Mouse (Mus musculus) right cerebral cortex, adult 2 months (tissue): ENCODE data around the gene Gm14403.
"Not testable (repeated sequence)": the region's sequence is repeated elsewhere in the genome, so short reads cannot be mapped to it uniquely, and the experiment has no call there.

Experiments
- DNase-seq, 2 experiments: peaks; one replicate each; pipeline ENCODE4 v3.0.0; 2021 to 2022; ENCODE audit warnings: low spot score in 2 of 2

Gm14403 gene

GRCm38 (mm10) chr2:177498067-177498466 is at the start of gene Gm14403:
Gene Gm14403, plus strand, starts transcription at chr2:177498215.
- DNase-seq, result peak; percentile 15 to 23

DNA sequence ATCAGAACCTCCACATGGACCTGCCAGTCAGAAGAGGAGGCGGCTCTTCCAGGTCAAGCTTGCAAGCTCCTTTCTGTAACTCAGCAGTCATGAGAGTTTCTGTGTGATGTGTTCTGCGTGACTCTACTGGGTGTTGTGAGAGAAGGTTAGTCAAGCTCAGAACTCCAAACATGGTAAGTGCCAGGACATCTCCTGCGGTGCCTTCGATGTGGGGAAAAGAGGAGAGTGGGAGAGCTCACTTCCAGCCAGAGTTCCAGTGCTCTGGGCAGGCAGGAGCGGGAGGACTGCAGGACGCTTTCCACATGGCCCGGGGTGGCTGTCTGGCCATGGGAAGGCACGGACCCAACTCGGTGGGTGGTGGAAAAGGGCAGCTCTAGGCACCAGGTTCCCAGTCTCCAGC is 33.3 kb upstream of the Gm14403 start, which contains the start of gene Zfp970:
Gene Zfp970 (plus strand): TSS at position 58 of the 400 bp plus-strand sequence.
- DNase-seq, result peak; percentile 12 to 18

GRCm38 (mm10) chr2:177468222-177468621 is 29.8 kb upstream of the Gm14403 start:
- not testable (repeated sequence) for DNase-seq

DNA sequence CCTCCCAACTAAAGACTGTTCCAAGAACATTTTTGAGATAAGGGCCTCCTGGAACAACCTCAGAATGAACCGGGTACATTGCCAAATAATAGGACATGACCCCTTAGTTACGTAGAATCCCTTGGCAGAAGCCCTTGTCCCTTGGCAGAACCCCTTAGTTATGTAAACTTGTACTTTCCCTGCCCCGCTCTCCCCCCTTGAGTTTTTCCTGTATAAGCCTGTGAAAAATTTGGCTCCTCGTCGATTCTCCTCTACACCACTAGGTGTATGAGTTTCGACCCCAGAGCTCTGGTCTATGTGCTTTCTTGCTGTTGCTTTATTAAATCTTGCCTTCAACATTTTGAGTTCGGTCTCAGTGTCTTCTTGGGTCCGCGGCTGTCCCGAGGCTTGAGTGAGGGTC is 25.8 kb upstream of the Gm14403 start:
- not testable (repeated sequence) for DNase-seq

DNA sequence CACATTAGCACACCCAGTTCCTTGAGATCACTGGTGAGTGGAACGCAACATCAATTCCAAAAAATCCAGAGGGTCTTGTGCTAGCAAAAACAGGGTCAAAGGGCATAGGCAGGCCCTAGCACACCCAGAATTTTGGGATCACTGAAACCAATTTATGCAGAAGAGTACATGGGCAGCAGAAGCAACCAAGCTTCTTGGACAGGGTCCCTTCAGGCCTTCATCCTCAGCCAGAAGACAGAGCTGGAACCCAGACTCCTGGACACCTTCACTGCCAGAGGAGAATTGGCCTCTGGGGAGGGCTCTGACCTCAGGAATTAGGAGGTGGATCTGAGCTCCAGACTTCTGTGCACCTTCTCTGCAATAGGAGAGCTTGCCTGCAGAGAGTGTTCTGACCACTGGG is 16.0 kb upstream of the Gm14403 start:
- not testable (repeated sequence) for DNase-seq

DNA sequence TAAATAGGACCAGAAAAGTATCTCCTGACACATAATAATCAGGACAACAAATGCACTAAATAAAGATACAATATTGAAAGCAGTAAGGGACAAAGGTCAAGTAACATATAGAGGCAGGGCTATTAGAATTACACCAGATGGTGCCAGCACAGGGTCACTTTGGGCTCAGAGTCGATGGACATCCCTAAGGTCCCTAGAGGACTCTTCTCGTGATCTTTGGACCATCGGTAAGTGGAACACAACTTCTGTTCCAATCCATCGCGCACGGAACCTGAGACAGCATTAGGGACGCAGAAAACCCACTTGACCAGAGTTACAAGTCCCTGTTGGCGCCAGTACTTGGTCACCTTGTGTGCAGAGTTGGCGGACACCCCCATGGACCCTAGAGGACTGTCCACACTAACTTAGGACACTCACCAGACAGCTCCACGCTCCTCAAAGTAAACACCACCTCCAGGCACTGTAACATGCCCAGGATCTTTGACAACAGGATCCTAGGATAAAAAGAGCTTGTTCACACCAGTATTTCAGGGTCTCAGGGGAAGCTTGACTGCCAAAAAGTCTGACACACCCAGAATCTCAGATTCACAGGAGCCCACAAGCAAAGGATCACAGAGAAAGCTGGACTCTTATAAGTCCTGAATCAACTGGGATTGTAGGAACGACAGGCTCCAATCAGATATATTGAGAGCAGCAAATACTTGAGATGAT is 14.6 kb upstream of the Gm14403 start:
- not testable (repeated sequence) for DNase-seq

DNA sequence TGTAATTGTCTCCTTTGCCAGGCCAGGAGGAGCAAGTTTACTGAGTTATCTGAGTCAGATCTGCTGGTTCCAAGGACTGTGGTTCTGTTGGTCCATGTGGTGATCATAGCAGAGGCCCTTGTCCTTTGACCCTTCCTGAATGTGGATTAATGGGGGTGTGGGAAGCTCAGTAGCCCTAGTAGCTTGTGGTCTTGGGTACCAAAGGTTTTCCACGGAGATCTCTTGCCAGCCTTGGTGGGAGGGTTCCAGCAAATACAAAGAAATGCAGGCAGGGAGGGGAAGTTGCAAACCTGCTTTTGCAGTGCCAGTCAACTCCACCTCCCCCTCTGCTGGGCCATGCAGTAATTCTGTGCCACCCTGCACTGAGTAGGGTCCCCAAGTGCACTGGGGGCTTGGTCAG is 1.2 kb downstream of the Gm14403 start:
- not testable (repeated sequence) for DNase-seq

DNA sequence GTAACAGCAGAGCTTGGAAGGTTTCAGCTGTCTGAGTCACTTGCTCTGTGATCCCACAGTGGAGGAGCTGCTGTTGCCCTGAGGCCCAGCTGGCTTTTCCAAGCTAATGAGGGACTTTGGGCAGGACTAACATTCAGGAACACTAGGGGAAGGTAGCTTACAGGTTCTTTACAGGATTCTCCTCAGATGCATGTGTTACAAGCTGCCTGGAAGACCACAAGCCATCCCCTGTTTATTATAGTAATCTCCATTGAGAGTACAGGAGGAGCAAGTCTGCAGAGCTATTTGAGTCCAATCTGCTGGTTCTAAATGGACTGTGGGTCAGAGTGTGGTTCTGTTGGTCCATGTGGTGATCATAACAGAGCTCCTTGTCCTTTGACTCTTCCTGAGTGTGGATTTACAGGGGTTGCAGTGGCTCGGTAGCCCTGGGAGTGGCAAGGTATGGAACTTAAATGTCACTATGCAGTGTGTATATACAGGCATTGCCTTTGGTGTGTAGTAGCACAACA is 7.2 kb downstream of the Gm14403 start:
- DNase-seq, result not testable (repeated sequence)

GRCm38 (mm10) chr2:177511381-177511780 is 13.4 kb downstream of the Gm14403 start:
- DNase-seq, result not testable (repeated sequence)

GRCm38 (mm10) chr2:177511972-177512371 is 14.0 kb downstream of the Gm14403 start:
- not testable (repeated sequence) for DNase-seq

- not testable (repeated sequence) for DNase-seq
These were observed 16.0 kb downstream of the Gm14403 start for GRCm38 (mm10) chr2:177513991-177514479.

- not testable (repeated sequence) for DNase-seq
These were observed 19.7 kb downstream of the Gm14403 start for GRCm38 (mm10) chr2:177517746-177518145.

DNA sequence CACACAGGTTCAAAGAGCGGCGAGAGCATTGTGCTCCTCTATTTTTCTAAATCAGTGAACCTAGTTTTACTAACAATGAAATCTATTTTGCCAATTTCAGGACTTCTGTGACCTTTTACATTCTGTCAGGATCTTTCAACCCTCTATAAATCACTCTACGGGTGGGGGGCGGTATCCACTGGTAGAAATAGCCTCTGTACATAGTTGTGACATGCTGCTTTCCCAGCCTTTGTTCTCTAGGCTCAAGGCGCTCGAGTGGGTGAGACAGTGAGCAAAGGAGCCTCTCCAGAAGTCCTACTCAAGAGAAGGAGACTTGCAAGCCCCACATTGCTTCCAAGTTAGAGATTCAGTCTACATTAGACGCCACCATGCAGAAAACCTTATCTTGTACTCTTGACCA is 20.3 kb downstream of the Gm14403 start:
- not testable (repeated sequence) for DNase-seq

- not testable (repeated sequence) for DNase-seq
These were observed 20.9 kb downstream of the Gm14403 start for GRCm38 (mm10) chr2:177518960-177519359.

DNA sequence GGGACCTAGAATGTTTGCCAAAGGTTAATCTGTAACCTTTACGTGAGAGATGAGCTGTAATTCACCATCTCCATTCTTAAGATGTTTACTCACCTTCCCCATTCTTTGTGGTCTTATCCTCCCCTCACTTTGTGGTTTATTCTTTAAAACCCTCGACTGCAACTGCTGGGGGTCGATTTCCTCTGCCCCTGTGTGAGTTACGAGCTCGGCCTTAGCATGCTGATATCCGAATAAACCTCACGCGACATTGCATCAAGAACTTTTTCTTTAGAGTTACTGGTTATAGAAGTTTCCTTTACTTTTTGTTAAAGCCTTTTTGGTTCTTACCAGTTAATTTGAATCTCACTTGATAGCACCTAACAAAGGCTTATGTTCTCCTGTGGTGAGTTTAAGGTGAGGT is 22.0 kb downstream of the Gm14403 start:
- DNase-seq, result no peak

DNA sequence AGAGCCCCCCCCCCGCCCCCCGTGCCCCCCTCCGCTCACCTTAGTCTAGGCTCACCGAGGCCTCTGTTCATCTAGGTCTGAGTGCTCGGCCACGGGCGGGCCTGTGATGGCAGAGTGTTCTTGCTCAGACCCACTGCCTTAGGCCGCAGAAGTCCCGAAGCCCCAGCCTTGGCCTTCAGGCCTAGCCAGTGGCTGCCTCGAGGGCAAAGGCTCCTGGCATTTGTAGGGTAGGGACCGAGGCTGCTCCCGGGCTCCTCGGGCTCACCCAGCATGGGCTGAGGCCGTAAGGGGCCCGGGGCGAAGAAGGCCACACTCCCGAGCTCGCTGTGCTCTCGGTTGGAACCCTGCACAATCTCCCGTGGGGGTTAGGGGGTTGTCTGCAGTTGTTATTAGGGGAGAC is 25.0 kb downstream of the Gm14403 start:
- no peak for DNase-seq

GRCm38 (mm10) chr2:177523674-177524073 is 25.7 kb downstream of the Gm14403 start:
- DNase-seq, result not testable (repeated sequence)

DNA sequence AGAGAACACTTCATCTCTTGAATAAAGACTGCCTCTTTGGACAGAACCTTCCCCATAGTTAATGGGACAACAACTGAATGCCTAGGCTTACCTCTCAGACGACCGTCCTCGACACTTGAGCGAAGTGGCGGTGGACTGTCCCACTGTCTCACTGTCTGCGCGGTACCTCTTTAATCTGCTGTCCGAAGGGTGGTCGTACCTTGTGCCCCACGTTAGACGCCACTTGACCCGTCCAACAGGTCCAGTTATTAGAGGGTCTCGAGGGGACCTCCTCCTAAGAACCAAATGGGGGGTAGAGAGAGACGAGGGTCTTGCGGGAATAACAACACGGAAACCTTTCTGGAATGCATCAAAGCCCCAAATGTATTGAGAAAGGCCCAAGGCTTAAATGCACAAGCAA is 26.2 kb downstream of the Gm14403 start:
- not testable (repeated sequence) for DNase-seq

GRCm38 (mm10) chr2:177535876-177536275 is 37.9 kb downstream of the Gm14403 start:
- DNase-seq, result no peak

GRCm38 (mm10) chr2:177537141-177537540 is 39.1 kb downstream of the Gm14403 start:
- DNase-seq, result not testable (repeated sequence)

DNA sequence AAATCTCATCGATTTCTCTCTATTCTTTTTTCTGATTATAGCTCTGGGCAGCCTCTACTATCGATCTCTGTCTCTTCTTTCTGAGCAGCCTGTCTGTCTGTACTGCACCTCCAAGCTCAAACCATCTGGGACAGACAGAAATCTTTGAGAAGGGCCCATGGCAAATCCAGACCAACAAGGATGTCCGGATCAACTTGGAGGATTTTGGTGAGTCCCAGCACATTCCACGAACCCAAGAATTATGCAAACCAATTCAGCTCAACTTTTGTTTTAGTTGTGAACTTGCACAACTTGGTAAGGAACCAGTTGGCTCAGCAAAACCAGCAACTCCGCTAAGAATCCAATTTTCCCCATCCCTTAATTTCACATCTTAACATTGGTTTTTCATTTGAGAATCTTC is 39.7 kb downstream of the Gm14403 start:
- DNase-seq, result not testable (repeated sequence)

- DNase-seq, result peak in 1 of 2 experiments; percentile 4
These were observed 57.2 kb downstream of the Gm14403 start for GRCm38 (mm10) chr2:177555261-177555660.
